Mouse (Mus musculus): Measurements from ENCODE around the gene Plekhg3. TPM values are rescaled to one million over a fixed set of nuclear protein-coding genes. Genes with fewer than 3 reads are reported as not detected.
A peak's percentile ranks its signal among the peaks of the same experiment; 100 is the strongest.

The Plekhg3 gene
- polyA plus RNA-seq, 1 experiment = 28.5 TPM

DNA sequence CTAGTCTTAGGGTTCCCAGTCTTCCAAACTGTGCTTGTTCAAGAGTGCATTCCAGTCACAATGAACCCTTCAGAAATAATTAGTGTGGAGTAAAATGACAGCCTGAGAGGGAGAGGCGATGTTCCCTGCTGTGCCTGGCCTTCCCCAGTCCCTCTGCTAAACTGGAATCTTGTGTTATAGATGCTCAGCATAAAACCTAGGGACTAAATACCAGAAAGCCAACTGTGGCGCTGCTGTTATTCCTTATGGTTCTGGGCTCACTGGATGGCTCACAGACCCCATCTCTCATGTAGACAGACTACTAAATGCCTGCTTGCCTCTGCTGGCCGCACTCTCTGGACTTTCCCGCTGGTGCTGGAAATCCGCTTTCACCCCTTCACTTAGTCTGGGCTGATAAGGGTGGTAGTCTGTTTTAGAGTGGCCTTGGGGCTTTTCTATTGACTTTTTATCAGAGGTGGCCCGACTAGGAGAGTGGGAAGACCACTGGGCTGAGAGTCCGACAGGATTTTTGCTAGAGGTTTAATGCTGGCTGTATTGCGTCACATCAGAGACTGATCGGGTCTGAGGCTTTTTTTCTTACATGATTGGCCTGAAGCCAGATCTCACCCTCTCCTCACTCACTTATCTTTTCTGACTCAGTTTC lies 4.1 kb downstream of the Plekhg3 start:
- Histone ChIP-seq H3K27ac (ENCODE audit: insufficient read depth, low read length) (no peak overlapping the region), H3K4me1 (ENCODE audit: control insufficient read depth, insufficient read depth, low read length) (peaks cover 5% of the 10 kb centered on the region), H3K36me3 (ENCODE audit: control insufficient read depth, insufficient read depth, low read length, poor library complexity, severe bottlenecking) (no peaks in the 10 kb centered on the region), H3K9me3 (replicated peaks; ENCODE audit: control insufficient read depth, insufficient read depth, low read length, poor library complexity, severe bottlenecking) (no peaks in the 10 kb centered on the region), H3K4me3 (ENCODE audit: low read depth, low read length) (no peak overlapping the region), H3K9ac (ENCODE audit: low read depth, poor library complexity, severe bottlenecking) (peak overlapping the region; percentile 88; the same call in 1 of the 2 replicates), H3K27me3 (ENCODE audit: control insufficient read depth, insufficient read depth, low read length, poor library complexity, severe bottlenecking) (no peaks in the 10 kb centered on the region)
- no peak for TF ChIP-seq POLR2A (IDR thresholded peaks at IDR 0.05; ENCODE audit: insufficient read depth, low read length)
- TF ChIP-seq CTCF (IDR thresholded peaks at IDR 0.05; ENCODE audit: low read depth, low read length) = no peak
- no peak for TF ChIP-seq EP300 (IDR thresholded peaks at IDR 0.05; ENCODE audit: insufficient read depth, low read depth, low read length)

DNA sequence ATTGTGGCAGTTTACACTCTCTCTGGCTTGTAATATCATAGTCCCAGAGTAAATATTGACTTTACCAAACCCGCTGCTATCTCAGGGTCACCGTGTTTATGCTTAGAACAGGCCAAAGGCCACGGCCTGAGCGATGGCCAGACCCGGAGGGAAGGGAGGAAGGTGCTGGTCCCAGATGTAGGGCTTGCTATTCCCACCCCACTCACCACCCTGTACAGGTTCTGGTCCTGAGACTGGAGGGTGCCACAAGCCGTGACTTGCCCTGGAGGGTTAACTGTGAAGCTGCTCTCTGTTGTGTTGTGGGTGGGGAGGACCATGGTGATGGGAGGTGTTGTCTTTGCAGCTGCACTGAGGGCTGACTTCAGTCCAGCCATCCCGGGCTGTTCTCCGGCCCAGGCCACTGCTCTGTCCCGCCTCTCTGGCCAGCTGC lies 4.8 kb downstream of the Plekhg3 start:
- H3K4me1 ChIP-seq (ENCODE audit: control insufficient read depth, insufficient read depth, low read length) = peaks cover 3% of the 10 kb centered on the region
- no peak overlapping the region for H3K9ac ChIP-seq (ENCODE audit: low read depth, poor library complexity, severe bottlenecking)
- no peak overlapping the region for H3K4me3 ChIP-seq (ENCODE audit: low read depth, low read length)
- TF ChIP-seq CTCF (IDR thresholded peaks at IDR 0.05; ENCODE audit: low read depth, low read length) = no peak
- no peak for TF ChIP-seq POLR2A (IDR thresholded peaks at IDR 0.05; ENCODE audit: insufficient read depth, low read length)
- no peak for TF ChIP-seq EP300 (IDR thresholded peaks at IDR 0.05; ENCODE audit: insufficient read depth, low read depth, low read length)
- no peaks in the 10 kb centered on the region for H3K36me3 ChIP-seq (ENCODE audit: control insufficient read depth, insufficient read depth, low read length, poor library complexity, severe bottlenecking)
- no peaks in the 10 kb centered on the region for H3K27me3 ChIP-seq (ENCODE audit: control insufficient read depth, insufficient read depth, low read length, poor library complexity, severe bottlenecking)
- H3K27ac ChIP-seq (ENCODE audit: insufficient read depth, low read length) = no peak overlapping the region
- no peaks in the 10 kb centered on the region for H3K9me3 ChIP-seq (replicated peaks; ENCODE audit: control insufficient read depth, insufficient read depth, low read length, poor library complexity, severe bottlenecking)

DNA sequence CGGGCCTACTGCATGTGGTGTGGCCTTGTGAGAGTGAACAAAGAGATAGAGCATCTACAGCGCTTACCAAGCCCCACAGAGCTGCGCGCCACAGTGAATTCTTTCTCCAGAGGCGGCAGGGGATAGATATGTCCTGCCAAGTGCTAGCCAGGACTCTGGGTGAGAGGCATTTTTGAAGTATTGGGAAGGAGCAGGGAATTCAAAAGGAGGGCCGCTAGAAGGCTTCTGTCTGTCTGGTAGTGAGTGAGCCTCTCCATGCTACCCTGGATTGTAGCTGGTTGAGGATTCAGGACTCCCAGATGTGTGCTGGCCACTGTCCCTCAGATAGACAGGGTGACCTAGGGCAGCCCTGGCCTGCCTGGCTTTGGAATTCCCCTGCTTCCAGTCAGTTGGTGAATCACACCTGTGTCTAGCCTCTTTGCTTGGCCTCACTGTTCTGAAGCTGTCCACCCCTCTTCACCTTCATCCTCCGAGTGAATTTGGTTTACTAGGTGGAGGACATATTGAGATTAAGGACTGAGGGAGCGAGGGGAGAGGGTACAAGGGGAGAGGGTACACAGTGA lies 6.0 kb downstream of the Plekhg3 start:
- H3K9ac ChIP-seq (ENCODE audit: low read depth, poor library complexity, severe bottlenecking) = no peak overlapping the region
- H3K36me3 ChIP-seq (ENCODE audit: control insufficient read depth, insufficient read depth, low read length, poor library complexity, severe bottlenecking) = no peaks in the 10 kb centered on the region
- H3K9me3 ChIP-seq (replicated peaks; ENCODE audit: control insufficient read depth, insufficient read depth, low read length, poor library complexity, severe bottlenecking) = no peaks in the 10 kb centered on the region
- H3K4me1 ChIP-seq (ENCODE audit: control insufficient read depth, insufficient read depth, low read length) = peaks cover 3% of the 10 kb centered on the region
- no peak overlapping the region for H3K4me3 ChIP-seq (ENCODE audit: low read depth, low read length)
- no peak overlapping the region for H3K27ac ChIP-seq (ENCODE audit: insufficient read depth, low read length)
- no peaks in the 10 kb centered on the region for H3K27me3 ChIP-seq (ENCODE audit: control insufficient read depth, insufficient read depth, low read length, poor library complexity, severe bottlenecking)
- no peak for TF ChIP-seq EP300 (IDR thresholded peaks at IDR 0.05; ENCODE audit: insufficient read depth, low read depth, low read length)
- TF ChIP-seq POLR2A (IDR thresholded peaks at IDR 0.05; ENCODE audit: insufficient read depth, low read length) = no peak
- TF ChIP-seq CTCF (IDR thresholded peaks at IDR 0.05; ENCODE audit: low read depth, low read length) = no peak

DNA sequence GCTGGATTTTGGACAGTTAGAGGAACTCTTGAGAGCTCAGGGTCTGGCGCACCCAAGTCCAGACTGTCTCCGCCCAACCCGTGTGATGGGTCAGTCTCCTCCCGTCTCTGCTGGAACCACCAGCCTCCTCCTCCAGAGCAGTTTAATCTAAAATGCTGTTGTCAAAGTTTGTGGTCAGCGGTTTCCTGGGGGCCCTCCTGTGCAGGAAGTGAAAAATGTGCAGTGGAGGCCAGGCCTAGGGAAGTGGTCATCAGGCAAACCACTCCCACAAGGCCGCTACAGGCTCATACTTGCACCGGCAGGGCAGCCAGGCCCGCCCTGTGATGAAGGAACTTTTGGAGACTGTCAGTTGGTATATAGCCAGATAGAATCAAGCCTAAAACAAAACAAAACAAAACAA lies 6.7 kb downstream of the Plekhg3 start:
- Histone ChIP-seq H3K4me3 (ENCODE audit: low read depth, low read length) (no peak overlapping the region), H3K4me1 (ENCODE audit: control insufficient read depth, insufficient read depth, low read length) (peaks cover 3% of the 10 kb centered on the region), H3K9ac (ENCODE audit: low read depth, poor library complexity, severe bottlenecking) (no peak overlapping the region), H3K9me3 (replicated peaks; ENCODE audit: control insufficient read depth, insufficient read depth, low read length, poor library complexity, severe bottlenecking) (no peaks in the 10 kb centered on the region), H3K36me3 (ENCODE audit: control insufficient read depth, insufficient read depth, low read length, poor library complexity, severe bottlenecking) (no peaks in the 10 kb centered on the region), H3K27me3 (ENCODE audit: control insufficient read depth, insufficient read depth, low read length, poor library complexity, severe bottlenecking) (no peaks in the 10 kb centered on the region), H3K27ac (ENCODE audit: insufficient read depth, low read length) (no peak overlapping the region)
- TF ChIP-seq CTCF (IDR thresholded peaks at IDR 0.05; ENCODE audit: low read depth, low read length) = no peak
- no peak for TF ChIP-seq POLR2A (IDR thresholded peaks at IDR 0.05; ENCODE audit: insufficient read depth, low read length)
- no peak for TF ChIP-seq EP300 (IDR thresholded peaks at IDR 0.05; ENCODE audit: insufficient read depth, low read depth, low read length)

DNA sequence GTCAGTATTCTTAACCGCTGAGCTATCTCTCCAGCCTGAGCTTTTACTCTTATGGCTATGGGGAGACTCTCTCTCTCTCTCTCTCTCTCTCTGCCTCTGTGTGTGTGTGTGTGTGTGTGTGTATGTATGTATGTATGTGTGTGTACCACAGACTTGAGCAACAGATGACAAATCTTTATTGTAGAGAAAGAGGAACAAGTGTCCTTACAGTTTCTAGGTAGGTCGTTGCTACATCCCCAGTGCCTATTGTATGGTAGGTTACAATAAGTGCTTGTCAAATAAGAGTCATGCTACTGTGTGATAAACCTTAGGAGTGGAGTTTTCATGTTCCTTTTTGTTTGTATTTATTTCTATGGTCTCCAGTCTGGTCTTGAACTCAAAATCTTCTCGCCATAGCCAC lies 9.5 kb downstream of the Plekhg3 start:
- H3K36me3 ChIP-seq (ENCODE audit: control insufficient read depth, insufficient read depth, low read length, poor library complexity, severe bottlenecking) = no peaks in the 10 kb centered on the region
- TF ChIP-seq CTCF (IDR thresholded peaks at IDR 0.05; ENCODE audit: low read depth, low read length) (no peak), POLR2A (IDR thresholded peaks at IDR 0.05; ENCODE audit: insufficient read depth, low read length) (no peak), EP300 (IDR thresholded peaks at IDR 0.05; ENCODE audit: insufficient read depth, low read depth, low read length) (no peak)
- H3K9ac ChIP-seq (ENCODE audit: low read depth, poor library complexity, severe bottlenecking) = no peak overlapping the region
- peaks cover 3% of the 10 kb centered on the region for H3K4me1 ChIP-seq (ENCODE audit: control insufficient read depth, insufficient read depth, low read length)
- H3K27ac ChIP-seq (ENCODE audit: insufficient read depth, low read length) = no peak overlapping the region
- no peaks in the 10 kb centered on the region for H3K9me3 ChIP-seq (replicated peaks; ENCODE audit: control insufficient read depth, insufficient read depth, low read length, poor library complexity, severe bottlenecking)
- H3K27me3 ChIP-seq (ENCODE audit: control insufficient read depth, insufficient read depth, low read length, poor library complexity, severe bottlenecking) = no peaks in the 10 kb centered on the region
- no peak overlapping the region for H3K4me3 ChIP-seq (ENCODE audit: low read depth, low read length)

DNA sequence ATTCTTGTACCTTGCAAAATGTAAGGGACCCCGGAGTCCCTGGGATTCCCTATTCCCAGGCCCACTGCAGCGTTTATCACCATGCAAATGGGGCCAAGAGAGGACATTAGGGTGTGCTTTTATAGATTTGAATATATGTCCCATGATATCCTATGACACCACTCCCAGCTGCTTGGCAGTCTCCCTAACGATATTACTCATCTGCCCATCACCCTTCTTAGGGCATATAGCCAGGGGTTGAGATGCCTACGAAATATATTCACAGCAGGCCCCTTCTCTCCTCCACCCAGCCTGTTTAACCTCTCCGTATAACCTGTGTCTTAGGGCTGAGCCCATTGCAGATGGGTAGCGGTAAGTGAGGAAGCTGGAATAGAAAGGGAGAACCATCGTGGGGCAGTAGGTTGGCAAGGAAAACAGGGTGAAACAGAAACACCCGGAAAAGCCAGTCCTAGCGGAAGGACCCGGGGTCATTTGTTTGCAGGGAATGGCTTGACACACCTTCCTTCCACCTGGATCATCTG lies 10.1 kb downstream of the Plekhg3 start:
- H3K4me3 ChIP-seq (ENCODE audit: low read depth, low read length) = no peak overlapping the region
- H3K4me1 ChIP-seq (ENCODE audit: control insufficient read depth, insufficient read depth, low read length) = peaks cover 3% of the 10 kb centered on the region
- peak overlapping the region; percentile 32 for H3K9ac ChIP-seq (ENCODE audit: low read depth, poor library complexity, severe bottlenecking)
- H3K27ac ChIP-seq (ENCODE audit: insufficient read depth, low read length) = no peak overlapping the region
- no peaks in the 10 kb centered on the region for H3K9me3 ChIP-seq (replicated peaks; ENCODE audit: control insufficient read depth, insufficient read depth, low read length, poor library complexity, severe bottlenecking)
- H3K27me3 ChIP-seq (ENCODE audit: control insufficient read depth, insufficient read depth, low read length, poor library complexity, severe bottlenecking) = no peaks in the 10 kb centered on the region
- H3K36me3 ChIP-seq (ENCODE audit: control insufficient read depth, insufficient read depth, low read length, poor library complexity, severe bottlenecking) = no peaks in the 10 kb centered on the region
- TF ChIP-seq EP300 (IDR thresholded peaks at IDR 0.05; ENCODE audit: insufficient read depth, low read depth, low read length) (no peak), POLR2A (IDR thresholded peaks at IDR 0.05; ENCODE audit: insufficient read depth, low read length) (no peak), CTCF (IDR thresholded peaks at IDR 0.05; ENCODE audit: low read depth, low read length) (no peak)
